Mouse (Mus musculus): ENCODE data around the gene Eif2s2.
A peak's percentile ranks its signal among the peaks of the same experiment; 100 is the strongest.

Eif2s2 gene

GRCm38 (mm10) chr2:154891585-154891984 lies 1.1 kb downstream of the Eif2s2 start:
- no peak for DNase-seq

DNA sequence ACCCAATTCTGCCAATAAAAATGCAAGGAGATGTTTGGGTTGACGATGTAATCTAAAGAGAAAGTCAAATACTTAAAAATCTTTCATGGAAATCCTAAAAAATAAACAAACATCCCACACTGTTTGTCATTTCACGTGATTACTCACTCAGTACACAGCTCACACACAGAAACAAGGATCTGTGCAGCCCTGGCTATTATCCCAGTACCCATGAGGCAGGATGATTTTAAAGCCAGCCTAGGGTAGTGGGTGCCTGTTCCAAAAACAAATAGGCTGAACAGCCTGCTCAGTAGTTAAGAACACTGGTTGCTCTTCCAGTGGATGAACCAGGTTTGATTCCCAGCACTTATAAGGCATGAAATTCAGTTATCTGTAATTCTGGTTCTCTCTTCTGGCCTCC lies 16.1 kb downstream of the Eif2s2 start:
- no peak for DNase-seq

GRCm38 (mm10) chr2:154869954-154870641 lies 22.6 kb downstream of the Eif2s2 start:
- DNase-seq, result no peak

DNA sequence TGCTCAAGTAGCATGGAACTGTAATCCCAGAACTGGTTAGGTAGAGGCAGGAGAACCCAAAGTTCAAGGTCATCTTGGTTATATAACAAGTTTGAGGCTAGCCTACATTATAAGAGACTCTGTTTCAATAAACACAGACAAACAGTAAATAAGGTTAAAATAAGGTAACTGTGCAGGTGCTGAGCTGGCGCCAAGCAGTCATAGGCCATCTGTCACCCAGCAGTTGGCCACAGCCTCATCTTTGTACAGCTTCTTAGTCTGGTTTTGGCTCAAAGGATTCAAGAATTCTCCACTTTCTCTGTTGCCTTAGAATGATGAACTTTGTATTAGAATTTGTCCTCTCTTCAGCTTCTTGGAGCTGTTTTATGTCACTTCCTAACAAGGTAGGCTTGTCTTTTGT lies 24.6 kb downstream of the Eif2s2 start:
- DNase-seq, result no peak

- no peak for DNase-seq
Observed at GRCm38 (mm10) chr2:154865696-154866095, 27.0 kb downstream of the Eif2s2 start.

DNA sequence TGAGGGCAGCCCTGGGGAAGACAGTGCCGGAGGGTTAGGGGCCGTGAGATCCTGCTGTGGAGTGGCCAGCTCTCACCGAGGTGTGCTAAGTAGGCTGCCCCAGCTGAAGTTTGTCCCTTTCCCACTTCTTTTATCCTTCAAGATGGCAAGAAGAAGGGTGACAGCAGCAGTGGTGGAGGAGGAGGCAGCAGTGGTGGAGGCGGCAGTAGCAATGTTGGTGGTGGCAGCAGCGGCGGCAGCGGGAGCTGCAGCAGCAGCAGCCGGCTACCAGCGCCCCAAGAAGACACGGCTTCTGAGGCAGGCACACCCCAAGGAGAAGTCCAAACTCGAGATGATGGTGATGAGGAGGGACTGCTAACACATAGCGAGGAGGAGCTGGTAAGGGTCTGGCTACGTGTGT lies 29.1 kb downstream of the Eif2s2 start:
- DNase-seq, result no peak

GRCm38 (mm10) chr2:154855383-154855782 lies 37.4 kb downstream of the Eif2s2 start:
- DNase-seq, result peak; percentile 45 to 74

- DNase-seq, result no peak
Observed at GRCm38 (mm10) chr2:154848086-154848485, 44.6 kb downstream of the Eif2s2 start.

DNA sequence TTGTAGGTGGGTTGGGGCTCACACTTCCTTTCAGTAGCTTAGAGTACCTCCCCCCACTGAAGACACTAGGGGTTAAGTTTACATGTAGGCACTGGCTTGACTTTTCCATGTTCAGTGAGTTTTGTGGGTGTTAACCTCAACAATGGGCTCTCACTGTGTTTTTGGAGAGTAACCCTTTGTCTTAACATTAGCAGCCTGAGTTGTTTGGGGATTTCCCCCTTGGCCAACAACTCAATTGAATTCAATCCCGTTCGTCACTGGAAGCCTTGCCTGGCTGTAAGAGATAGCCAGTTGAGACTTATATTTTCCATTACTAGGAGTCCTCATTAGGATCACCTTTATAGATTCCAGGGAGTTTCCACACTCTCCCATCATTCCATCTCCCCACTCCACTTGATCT lies 56.2 kb downstream of the Eif2s2 start:
- no peak for DNase-seq

- no peak for DNase-seq
Observed at GRCm38 (mm10) chr2:154834149-154834865, 58.4 kb downstream of the Eif2s2 start.

DNA sequence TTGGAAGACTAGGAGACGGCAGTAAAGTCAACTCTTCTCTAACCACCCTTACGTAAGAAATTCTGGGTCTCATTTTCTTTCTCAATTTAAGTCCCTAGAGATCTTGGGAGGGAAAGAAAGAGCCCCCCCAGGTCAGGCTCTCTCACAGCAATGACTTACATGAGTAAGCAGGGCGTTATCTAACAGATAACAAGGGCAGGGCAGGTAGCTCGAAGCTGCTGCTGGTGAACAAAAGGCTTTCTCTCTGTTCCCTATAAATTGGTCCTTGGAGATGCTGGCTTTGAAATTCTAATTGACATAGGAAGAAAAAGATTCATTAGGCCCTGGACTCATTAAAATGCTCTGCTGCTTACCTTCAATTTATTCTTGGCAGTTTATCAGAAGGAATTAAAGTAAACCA lies 60.3 kb downstream of the Eif2s2 start:
- no peak for DNase-seq

DNA sequence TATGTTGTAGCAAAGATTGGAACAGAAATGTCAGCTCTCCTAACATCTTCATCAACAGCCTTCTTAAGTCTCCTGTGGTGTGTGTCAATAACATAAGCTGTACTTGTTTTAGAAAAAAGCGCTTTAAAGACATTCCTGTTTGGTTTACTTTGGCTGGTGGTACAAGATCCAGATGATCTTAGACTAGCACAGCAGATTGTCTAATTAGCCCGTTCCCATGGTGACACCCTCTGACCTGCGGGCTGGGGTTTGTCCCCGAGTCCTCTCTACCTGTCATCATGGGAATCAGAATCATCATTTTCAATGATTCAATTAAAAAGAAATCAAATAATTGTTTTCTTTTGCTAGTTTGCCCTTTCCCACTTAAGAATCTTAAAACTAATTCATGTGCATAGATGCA lies 65.2 kb downstream of the Eif2s2 start:
- DNase-seq, result no peak

- no peak for DNase-seq
Observed at GRCm38 (mm10) chr2:154826054-154826538, 66.6 kb downstream of the Eif2s2 start.

All from kidney, adult 8-10 months (tissue).